Mouse (Mus musculus) gastrocnemius, postnatal 14 days (tissue): ENCODE results near the gene Panx2. TPM values are rescaled to one million over a fixed set of nuclear protein-coding genes. Genes with fewer than 3 reads are reported as not detected.

Experiments
- DNase-seq: peaks from one replicate; pipeline ENCODE4 v3.0.0; 2021; ENCODE audit warnings: mixed read lengths
- intact Hi-C: fragments of 180-260 bp; cut with DNase I; formaldehyde crosslinking; loops from one replicate; pipeline ENCODE4 v1.15.1; 2025; ENCODE audit warnings: low total_unique reads
- long read RNA-seq, 2 experiments: library from polyadenylated mRNA; stranded (forward); transcript quantifications; one replicate each; pipeline ENCODE4 v2.0.0; 2021
- total RNA-seq, 2 experiments: library from RNA; stranded (reverse); gene quantifications; 2 replicates each; pipeline ENCODE4 v1.2.3; 2021

Gene Panx2
- total RNA-seq, result under 1 TPM in 1 of 2 experiments, not detected in 1; 0.27 TPM
- long read RNA-seq, experiment 1, result 0 reads
- long read RNA-seq, experiment 2, result 0 reads

DNA sequence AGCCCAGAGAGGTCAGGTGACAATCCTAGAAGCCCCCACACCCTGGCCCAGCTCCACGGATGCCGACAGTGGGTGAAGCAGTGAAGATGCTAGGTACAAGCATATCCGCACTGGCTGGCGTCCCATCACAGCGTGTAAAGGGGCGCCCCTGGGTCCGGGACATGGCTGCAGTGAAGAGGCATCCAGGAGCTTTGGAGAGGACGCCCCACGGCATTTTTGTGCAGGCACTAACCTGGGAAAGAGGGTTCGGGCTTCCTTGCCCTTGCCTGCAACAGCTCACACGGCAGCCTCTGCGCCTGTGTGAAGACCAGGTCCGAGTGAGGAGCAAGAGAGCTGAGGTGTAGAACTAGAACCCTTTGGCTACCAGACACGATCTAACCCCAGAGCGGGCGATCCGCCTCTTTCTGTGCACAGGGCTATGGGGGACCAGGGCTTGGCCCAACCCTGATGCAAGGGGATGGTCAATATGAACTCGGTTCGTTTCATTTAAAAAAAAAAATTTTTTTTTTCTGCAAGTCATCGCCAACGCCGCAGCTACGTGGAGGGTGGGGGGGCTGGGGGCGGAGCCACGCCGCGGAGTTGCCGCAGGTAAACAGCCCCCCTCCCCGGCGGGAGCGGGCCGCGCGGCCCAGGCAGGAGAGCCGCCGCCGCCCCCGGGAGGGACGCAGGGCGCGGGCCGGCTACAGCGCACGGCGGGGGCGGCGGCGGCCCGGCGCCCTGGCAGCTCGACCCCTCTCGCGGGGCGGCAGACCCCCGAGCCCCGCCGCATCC, at the start of gene Panx2:
Gene Panx2, plus strand, starts transcription at position 574 of the 771 bp plus-strand sequence.
- no peak for DNase-seq
- intact Hi-C loops, result no loop called here

DNA sequence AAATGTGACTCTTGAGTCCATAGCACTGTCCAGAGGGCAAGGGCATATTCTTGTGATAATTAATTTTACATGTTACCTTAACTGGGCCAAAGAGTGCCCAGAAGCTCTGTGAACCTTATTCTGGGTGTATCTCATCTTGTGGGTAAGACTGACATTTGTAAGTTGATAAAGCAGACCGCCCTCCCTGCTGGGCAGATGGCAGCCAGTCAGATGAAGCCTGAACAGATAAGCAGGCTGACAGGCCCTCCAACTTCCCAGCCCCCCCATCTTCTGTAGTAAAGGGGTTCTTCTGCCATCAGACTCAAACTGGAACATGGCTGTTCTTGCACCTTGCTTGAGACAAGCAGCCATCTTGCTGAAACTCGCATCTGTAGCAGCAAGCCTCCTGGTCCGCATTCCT, 42.8 kb upstream of the Panx2 start:
- intact Hi-C loops, result no loop called here
- DNase-seq, result no peak

DNA sequence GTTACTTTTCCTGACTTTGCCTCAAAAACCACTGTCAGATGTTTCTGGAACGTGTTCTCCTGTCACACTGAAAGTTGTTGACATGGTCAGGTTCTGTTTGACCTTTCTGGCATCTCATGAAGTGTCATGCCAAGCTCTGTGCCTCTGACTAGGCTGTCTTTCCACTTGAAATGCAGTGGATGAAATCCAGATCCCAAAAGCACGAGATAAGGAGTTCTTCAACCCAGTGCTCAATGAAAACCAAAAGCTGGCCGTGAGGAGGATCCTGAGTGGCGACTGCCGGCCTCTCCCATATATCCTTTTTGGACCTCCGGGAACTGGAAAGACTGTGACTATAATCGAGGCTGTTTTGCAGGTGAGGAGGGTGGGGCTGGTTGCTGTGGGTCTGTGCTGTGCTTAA, 39.4 kb upstream of the Panx2 start:
- no peak for DNase-seq
- intact Hi-C loops, result no loop called here

DNA sequence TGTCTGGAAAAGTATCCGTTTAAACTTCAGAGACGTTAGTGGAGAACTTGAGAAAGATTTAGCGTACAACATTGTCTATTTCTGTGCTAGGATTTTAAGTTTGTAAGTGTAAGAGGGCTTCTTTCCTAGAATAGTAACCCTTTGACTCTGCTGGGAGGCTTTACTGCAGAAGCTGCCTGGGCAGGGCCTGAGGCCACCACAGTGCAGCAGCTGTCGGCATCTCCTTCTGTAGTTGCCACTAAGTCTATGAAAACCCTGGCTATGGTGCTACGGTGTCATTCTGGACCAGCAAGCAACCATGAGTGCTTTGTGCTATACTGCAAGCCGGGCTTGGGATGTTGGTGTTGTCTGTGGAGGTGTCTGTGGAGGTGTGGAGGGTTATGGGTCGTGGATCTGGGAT, 39.0 kb upstream of the Panx2 start:
- intact Hi-C loops, result no loop called here
- DNase-seq, result no peak

DNA sequence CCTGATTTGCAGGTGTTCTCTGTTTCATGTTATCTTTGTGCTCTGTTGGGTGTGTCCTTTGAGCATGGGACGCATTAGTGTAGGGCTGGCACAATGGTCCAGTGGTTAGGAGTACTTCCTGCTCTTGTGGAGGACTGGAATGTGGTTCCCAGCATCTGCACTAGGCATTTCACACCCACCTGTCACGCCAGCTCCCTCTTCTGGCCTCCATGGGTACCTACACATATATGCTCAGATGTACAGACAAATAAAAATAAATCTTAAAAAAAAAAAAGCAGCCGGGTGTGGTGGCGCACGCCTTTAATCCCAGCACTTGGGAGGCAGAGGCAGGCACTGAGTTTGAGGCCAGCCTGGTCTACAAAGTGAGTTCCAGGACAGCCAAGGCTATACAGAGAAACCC, 15.2 kb upstream of the Panx2 start:
- intact Hi-C loops, result no loop called here
- DNase-seq, result no peak

DNA sequence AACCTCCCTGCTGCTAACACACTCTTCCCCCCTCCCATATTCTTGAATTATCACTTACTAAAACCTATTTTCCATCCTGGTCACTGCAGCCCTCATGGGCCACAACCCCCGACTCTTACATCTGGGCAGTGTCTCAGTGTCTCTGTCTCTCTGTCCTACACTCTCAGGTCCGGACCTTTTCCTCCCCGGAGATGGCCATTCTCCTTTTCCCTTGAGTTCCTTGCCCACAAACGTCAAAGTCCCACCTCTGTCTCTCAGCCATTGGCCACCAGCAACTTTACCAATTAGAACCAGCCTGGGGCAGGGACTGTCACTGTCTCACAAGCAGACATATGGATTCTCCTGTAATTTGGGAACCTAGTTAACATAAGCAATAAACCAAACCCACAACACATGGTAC, 13.2 kb upstream of the Panx2 start:
- no peak for DNase-seq
- intact Hi-C loops, result no loop called here

DNA sequence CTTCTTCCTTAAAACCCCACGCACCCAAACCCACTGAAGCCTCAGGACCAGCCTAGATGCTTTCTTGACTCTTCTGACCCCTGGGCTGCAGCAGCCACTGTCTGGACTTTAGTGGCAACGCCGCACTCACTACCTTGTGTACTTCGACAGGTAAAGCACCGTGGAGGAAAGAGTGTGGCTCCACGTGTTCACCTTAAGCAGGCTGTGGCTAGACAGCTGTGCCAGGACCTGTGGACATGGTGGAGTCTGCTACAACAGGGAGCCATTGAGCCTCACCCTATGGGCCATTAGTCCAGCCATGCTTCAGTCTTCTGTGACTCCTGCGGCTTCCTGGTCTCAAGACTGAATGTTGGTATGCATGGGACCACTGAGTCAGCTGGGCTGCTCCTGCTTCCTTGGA, 4.9 kb upstream of the Panx2 start:
- no peak for DNase-seq
- intact Hi-C loops, result no loop called here

DNA sequence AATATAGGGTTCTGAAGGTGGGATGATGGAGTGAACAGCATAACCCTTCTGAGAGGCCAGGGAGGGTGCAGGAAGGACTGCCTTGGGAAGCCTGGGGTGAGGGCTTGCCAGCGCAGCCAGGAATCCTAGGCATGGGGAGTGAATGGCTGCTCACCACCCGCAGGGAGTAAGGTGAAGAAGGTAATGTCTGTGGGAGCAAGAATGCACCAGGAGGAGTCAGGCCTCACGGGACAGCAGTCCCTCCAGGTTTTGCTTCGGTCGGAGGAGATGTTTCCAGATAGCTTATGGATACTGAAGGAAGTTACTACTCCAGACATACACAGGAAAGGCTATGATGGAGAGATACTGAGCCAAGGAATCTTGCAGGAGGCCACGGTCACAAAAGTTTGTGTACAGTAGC, 798 bp upstream of the Panx2 start:
- intact Hi-C loops, result no loop called here
- DNase-seq, result no peak

DNA sequence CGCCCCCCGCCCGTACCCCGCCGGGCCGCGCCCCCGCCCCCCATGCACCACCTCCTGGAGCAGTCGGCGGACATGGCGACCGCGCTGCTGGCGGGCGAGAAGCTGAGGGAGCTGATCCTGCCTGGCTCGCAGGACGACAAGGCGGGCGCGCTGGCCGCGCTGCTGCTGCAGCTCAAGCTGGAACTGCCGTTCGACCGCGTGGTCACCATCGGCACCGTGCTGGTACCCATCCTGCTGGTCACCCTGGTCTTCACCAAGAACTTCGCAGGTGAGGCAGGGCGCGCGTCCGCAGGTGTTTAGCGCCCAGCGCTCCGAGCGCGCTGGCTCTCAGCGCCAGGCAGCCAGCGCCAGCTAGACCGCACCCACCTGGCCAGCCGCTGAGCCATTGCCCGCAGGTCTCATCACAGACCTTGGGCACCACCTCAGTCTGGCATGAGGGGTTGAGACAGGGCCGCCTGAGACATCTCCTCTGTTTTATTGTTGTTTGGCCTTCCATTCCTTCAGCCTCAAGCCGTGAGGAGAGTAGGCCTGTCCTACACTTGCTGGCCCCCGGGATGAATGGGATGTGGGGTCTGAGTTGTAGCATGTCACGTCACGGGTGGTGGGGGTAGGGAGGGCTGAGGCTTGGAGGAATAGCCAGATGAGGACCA, 623 bp downstream of the Panx2 start:
- intact Hi-C loops, result no loop called here
- DNase-seq, result no peak

DNA sequence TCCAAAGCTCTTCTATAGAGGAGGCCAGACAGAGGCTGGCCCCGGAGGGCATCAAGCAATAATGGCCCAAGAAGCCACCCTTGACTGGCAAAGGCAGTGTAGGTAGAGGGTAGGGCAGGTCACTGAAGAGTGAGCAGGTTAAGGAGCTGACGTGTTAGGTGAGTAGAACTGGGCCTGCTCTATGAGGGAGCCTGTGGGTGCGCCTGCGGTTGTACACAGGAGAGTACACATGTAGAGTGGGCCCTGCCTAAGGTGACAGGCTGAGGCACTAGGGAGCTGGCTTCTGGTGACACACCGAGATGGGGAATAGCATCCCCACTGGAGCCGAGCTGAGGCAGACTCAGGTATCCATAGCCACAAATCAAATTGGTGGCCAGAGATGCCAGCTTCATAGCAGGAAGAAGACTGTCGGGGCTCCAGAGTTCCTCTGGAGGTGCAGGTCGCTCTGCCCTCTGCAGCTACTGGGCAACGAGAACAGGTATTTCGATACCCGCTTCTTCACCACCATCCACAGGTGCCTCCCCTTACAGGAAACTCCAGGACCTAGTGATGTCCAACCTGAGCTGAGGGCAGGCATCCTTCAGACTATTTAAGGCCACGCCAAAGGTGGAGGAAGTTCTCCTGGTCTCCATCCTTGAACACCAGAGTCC, 1.4 kb downstream of the Panx2 start:
- DNase-seq, result no peak
- intact Hi-C loops, result no loop called here

DNA sequence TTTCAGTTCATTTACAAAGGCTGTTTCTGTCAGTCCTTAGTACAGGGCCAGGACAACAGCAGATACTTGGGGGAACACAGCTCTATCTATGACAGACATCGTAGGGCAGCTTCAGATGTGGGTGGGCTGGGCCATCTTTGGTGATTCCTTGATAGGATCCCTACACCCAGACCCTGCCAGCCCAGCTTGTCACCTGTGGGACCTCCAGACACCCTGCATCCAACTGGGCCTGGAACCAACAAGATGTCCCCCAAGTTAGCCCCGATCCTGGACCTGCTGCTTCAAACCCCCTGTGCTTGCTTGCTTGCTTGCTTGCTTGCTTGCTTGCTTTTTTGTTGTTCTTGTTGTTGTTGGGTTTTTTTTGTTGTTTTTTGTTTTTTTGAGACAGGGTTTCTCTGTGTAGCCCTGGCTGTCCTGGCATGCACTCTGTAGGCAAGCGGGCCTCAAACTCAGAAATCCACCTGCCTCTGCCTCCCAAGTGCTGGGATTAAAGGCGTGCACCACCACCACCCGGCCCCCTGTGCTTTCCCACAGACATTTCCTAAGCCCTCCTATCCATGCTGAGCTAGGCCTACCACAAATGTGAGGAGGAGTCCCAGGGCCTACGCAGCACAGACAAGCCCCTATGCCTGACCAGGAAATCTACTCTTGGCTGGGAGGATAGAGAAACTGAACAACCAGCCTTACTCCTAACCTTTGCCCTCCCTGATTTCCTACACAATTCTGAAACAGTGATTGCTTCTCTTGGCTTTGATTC, 2.4 kb downstream of the Panx2 start:
- peak; percentile 1 for DNase-seq

DNA sequence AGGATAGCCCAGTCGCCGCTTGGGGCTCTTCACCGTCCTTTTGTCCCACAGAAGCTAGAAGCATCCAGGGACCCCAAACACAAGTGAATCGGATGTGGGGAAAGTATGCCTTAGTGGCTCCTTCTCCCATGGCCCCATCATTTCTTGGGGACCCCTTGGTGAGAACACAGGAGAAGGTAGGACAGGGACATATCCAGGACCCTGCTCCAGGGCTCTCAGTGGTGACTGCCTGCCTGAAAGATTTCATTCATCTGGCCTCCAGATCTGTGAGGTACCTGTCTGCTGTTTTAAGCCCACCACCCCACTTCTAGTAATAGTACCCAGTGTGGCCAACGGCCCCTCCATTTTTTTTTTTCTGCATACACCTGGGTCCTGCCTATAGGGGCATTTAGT, 3.0 kb downstream of the Panx2 start:
- intact Hi-C loops, result no loop called here
- DNase-seq, result peak; percentile 1

More for the DNA sequence above, 2.4 kb downstream of the Panx2 start:
- intact Hi-C loops, result no loop called here

DNA sequence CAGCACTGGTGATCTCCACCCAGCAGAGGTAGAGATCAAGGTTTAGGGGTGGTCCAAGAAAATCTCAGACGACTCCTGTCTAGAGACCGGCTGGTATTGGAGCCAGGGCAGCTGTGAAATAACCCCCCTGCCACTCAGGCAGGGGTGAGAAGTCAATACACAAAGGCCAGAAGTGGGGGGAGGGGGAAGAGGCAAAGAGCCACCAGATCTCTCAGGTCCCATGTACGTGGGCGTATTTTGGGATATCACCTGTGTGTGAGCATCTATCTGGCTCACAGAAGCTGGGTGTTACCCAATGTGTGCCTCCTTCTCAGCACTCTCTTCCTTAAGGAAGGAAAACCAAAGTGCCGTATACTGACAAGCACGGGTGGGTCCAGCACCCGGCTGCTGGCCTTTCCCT, 3.5 kb downstream of the Panx2 start:
- intact Hi-C loops, result no loop called here
- DNase-seq, result peak; percentile 0

DNA sequence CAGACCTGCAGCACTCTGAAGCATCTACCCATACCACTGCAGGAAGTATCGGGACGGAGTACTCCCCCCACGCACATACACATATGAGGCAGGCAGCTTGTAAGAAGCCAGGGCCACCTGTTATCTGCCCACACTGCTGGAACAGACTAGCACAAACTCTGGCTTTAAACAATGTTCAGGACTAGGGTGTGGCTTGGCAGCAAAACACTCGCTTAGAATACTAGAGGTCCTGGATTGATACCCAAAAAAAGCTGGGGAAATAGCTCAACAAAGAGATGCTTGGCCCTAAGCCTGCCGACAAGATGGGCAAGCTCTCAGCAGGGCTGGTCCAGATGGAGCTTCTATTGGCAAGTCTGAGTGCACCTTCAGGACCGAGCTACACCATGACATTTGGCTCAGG, 4.0 kb downstream of the Panx2 start:
- DNase-seq, result peak; percentile 1
- intact Hi-C loops, result no loop called here

DNA sequence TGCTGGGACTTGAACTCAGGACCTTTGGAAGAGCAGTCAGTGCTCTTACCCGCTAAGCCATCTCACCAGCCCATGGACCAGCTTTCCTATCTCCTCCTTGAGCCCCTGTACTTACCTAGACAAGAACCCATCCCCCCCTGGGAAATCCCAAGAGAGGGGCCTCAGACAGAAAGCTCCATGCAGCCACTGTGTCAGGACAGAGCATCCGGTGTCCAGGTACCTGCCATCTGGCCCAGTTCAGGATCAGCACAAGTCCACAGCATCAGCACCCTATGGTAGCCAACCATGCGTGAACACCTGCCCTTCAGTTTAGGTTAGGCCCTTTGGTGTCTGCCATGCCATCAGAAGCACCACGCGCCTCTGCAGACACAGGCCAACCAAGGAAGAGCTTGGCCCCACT, 5.4 kb downstream of the Panx2 start:
- peak; percentile 0 for DNase-seq
- intact Hi-C loops, result no loop called here

DNA sequence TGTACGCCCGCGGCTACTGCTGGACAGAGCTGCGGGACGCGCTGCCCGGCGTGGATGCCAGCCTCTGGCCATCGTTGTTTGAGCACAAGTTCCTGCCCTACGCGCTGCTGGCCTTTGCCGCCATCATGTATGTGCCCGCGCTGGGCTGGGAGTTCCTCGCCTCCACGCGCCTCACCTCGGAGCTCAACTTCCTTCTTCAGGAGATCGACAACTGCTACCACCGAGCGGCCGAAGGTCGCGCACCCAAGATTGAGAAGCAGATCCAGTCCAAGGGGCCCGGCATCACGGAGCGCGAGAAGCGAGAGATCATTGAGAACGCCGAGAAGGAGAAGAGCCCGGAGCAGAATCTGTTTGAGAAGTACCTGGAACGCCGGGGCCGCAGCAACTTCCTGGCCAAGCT, 8.1 kb downstream of the Panx2 start:
- intact Hi-C loops, result no loop called here
- DNase-seq, result no peak

DNA sequence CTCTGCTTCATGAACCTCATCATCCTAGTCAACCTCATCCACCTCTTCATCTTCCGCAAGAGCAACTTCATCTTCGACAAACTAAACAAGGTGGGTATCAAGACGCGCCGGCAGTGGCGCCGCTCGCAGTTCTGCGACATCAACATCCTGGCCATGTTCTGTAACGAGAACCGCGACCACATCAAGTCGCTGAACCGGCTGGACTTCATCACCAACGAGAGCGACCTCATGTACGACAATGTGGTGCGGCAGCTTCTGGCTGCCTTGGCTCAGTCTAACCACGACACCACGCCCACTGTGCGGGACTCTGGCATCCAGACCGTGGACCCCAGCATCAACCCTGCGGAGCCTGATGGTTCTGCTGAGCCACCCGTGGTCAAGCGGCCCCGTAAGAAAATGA, 8.7 kb downstream of the Panx2 start:
- intact Hi-C loops, result no loop called here

DNA sequence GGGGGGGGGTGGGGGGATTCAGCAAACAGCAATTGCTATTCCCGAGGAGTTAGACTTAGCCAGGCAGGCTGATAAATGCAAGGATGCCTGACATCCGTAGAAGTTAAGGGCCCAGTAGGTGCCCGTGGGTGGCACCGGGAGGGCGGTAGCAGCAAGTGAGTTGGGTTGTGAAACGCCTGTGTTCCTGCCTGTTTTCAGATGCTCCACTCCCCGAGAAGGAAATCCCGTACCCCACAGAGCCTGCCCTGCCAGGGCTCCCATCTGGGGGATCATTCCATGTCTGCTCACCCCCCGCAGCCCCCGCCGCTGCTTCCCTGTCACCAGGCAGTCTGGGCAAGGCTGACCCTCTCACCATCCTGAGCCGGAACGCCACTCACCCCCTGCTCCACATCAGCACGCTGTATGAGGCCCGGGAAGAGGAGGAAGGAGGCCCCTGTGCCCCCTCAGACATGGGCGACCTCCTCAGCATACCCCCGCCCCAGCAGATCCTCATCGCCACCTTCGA, 9.9 kb downstream of the Panx2 start:
- no peak for DNase-seq
- intact Hi-C loops, result no loop called here

More for the DNA sequence above, 8.7 kb downstream of the Panx2 start:
- DNase-seq, result no peak

DNA sequence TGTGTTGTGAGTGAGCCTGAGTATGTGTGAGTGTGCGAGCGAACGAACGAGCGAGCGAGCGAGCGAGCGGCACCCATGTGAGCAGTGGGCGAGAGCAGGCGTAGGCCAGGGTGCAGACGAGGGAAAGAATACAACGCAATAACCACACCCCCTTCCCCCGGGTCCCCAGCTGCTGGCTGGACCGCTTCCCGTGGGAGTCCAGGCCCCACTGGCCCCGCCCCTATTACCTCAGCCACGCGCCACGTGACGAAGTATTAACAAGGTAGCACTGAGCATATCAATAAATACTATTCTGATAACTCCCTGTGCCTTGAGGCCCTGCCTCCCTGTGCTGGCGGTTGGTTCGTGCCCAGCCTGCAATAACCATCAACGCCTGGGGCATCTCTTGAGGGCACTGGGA, 11.1 kb downstream of the Panx2 start:
- no peak for DNase-seq
- intact Hi-C loops, result no loop called here
